Mouse (Mus musculus) forebrain, postnatal 0 days (tissue): ENCODE measurements around the gene Gm10974. TPM values are rescaled to one million over a fixed set of nuclear protein-coding genes. Genes with fewer than 3 reads are reported as not detected.

ENCODE experiments used
- ATAC-seq: fragments of 200-750 bp; cut with Nextera tagmentation; 2 replicates; pipeline ENCODE4 v1.8.0; 2017; ENCODE audit warnings: mild to moderate bottlenecking, moderate library complexity
- DNase-seq: peaks from one replicate; pipeline ENCODE4 v3.0.0-alpha.2; 2015
- H3K27ac ChIP-seq: fragments of 300-500 bp; sonication (generic); 2 replicates; pipeline ENCODE4 v1.5.1; 2014; ENCODE audit warnings: low read depth, mild to moderate bottlenecking, antibody characterized with exemption, low read length, moderate library complexity, mixed read lengths
- H3K27me3 ChIP-seq: fragments of 300-500 bp; sonication (generic); 2 replicates; pipeline ENCODE4 v1.6.1; 2014; ENCODE audit warnings: mild to moderate bottlenecking, low read length, mixed read lengths; ENCODE audit not compliant: insufficient read depth
- H3K36me3 ChIP-seq: fragments of 300-500 bp; sonication (generic); 2 replicates; pipeline ENCODE4 v1.6.1; 2014; ENCODE audit warnings: mild to moderate bottlenecking, moderate library complexity; ENCODE audit not compliant: insufficient read depth
- H3K4me1 ChIP-seq: fragments of 300-500 bp; sonication (generic); 2 replicates; pipeline ENCODE4 v1.6.1; 2014; ENCODE audit warnings: antibody characterized with exemption; ENCODE audit not compliant: insufficient read depth
- H3K4me2 ChIP-seq: fragments of 300-500 bp; sonication (generic); 2 replicates; pipeline ENCODE4 v1.6.1; 2014; ENCODE audit warnings: low read depth, mild to moderate bottlenecking, moderate library complexity
- H3K4me3 ChIP-seq: fragments of 300-500 bp; sonication (generic); 2 replicates; pipeline ENCODE4 v1.5.1; 2014; ENCODE audit warnings: low read depth, low read length, mixed read lengths
- H3K9ac ChIP-seq: fragments of 300-500 bp; sonication (generic); 2 replicates; pipeline ENCODE4 v1.6.1; 2014; ENCODE audit warnings: mild to moderate bottlenecking
- H3K9me3 ChIP-seq: fragments of 300-500 bp; sonication (generic); 2 replicates; pipeline ENCODE4 v1.6.1; 2016; ENCODE audit warnings: low read length
- CTCF ChIP-seq: sonication (generic); IDR thresholded peaks from 2 replicates; pipeline ENCODE4 v1.5.1; 2016; ENCODE audit warnings: antibody characterized with exemption, control low read depth, low read depth
- WGBS: fragments of 180-500 bp; shearing (Covaris S2); extraction: QIAGEN DNeasy Blood & Tissue Kit; methylation state at CpG from one replicate; pipeline ENCODE4 v1.1.7; 2014; 5-methylcytosine and 5-hydroxymethylcytosine counted together
- polyA plus RNA-seq: library from polyadenylated mRNA; unstranded; fragments of >200 nt; fragmentation: Nextera tagmentation; extraction: Ambion mirVana; gene quantifications from 2 replicates; pipeline ENCODE4 v1.2.1, GENCODE M21; 2015
- total RNA-seq: library from RNA; depleted of rRNA; stranded (reverse); fragments of >200 nt; gene quantifications from 2 replicates; pipeline ENCODE4 v1.2.3, GENCODE M21; 2014

The Gm10974 gene
- total and polyA plus RNA-seq, 2 experiments from 2014 or later = not detected

DNA sequence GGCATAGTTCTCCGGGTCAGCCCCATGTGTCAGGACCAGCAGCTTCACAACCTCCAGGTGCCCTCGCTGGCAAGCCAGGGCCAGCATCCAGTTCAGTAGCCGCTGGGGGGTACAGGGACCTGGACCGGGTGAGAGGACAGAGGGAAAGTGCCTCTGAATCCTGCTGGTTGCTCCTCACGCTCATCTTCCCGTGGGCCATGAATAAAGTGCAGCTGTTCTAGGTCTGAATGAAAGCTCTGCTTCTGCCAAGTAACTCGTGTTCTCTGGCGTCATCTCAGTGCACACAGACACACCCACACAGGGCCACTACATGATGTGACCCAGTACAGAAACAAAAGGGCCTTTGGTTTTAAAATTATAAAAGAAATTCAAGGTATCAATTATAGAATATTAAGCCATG lies 33.4 kb upstream of the Gm10974 start:
- 83% methylated on average over 8 of the region's 8 CpGs for WGBS
- ATAC-seq = no peak
- no peak for TF ChIP-seq CTCF

DNA sequence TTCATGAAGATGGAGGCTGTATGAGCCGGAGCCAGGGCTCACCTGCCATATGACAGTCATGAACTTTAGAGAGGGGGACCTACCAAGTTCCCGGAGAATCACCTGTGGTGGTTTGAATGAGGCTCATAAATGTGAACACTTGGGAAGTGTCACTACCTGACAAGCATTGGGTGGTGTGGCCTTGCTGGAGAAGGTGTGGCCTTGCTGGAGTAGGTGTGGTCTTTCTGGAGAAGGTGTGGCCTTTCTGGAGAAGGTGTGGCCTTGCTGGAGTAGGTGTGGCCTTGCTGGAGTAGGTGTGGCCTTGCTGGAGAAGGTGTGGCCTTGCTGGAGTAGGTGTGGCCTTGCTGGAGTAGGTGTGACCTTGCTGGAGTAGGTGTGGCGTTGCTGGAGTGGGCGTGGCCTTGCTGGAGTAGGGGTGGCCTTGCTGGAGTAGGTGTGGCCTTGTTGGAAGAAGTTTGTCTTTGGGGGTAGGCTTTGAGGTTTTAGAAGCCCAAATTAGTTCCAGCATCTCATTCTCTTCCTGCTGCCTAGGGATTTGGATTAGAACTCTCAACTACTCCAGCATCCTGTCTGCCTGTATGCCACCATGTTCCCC lies 31.7 kb upstream of the Gm10974 start:
- Histone ChIP-seq H3K36me3 (no peaks in the 10 kb centered on the region), H3K27me3 (no peaks in the 10 kb centered on the region), H3K4me2 (no peak overlapping the region), H3K9me3 (no peaks in the 10 kb centered on the region), H3K27ac (no peak overlapping the region), H3K4me3 (no peak overlapping the region), H3K4me1 (no peaks in the 10 kb centered on the region), H3K9ac (no peak overlapping the region)
- DNase-seq = no peak
- no peak for ATAC-seq
- 90% methylated on average over 4 of the region's 4 CpGs for WGBS
- no peak for TF ChIP-seq CTCF

More for the DNA sequence above, 33.4 kb upstream of the Gm10974 start:
- H3K27ac ChIP-seq = no peak overlapping the region
- H3K27me3 ChIP-seq = no peaks in the 10 kb centered on the region
- no peaks in the 10 kb centered on the region for H3K4me1 ChIP-seq
- no peak overlapping the region for H3K9ac ChIP-seq
- DNase-seq = no peak
- H3K9me3 ChIP-seq = no peaks in the 10 kb centered on the region
- H3K36me3 ChIP-seq = no peaks in the 10 kb centered on the region
- no peak overlapping the region for H3K4me3 ChIP-seq
- H3K4me2 ChIP-seq = no peak overlapping the region

DNA sequence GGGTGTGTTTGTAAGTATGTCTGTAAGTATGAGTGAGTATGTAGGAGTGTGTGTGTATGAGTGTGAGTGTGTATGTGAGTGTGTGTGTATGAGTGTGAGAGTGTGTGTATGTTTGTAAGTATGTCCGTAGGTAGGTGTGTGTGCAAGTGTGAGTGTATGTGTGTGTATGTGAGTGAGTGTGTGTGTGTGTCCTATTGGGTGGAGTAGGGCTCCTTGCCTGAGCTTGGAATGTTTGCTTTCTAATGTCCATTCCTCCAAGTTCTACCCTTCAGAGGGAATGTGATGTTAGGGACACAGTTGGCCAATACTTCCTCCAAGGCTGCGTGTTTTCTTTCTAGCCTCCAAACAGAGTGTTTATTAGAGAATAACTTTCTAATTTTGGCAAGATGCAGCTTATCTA lies 28.8 kb upstream of the Gm10974 start:
- no peaks in the 10 kb centered on the region for H3K4me1 ChIP-seq
- H3K9ac ChIP-seq = no peak overlapping the region
- no peaks in the 10 kb centered on the region for H3K27me3 ChIP-seq
- H3K4me2 ChIP-seq = no peak overlapping the region
- WGBS = 93% methylated on average over 2 of the region's 2 CpGs
- H3K9me3 ChIP-seq = no peaks in the 10 kb centered on the region
- no peak for ATAC-seq
- no peak for DNase-seq
- TF ChIP-seq CTCF = no peak
- no peak overlapping the region for H3K27ac ChIP-seq
- H3K4me3 ChIP-seq = no peak overlapping the region
- no peaks in the 10 kb centered on the region for H3K36me3 ChIP-seq

DNA sequence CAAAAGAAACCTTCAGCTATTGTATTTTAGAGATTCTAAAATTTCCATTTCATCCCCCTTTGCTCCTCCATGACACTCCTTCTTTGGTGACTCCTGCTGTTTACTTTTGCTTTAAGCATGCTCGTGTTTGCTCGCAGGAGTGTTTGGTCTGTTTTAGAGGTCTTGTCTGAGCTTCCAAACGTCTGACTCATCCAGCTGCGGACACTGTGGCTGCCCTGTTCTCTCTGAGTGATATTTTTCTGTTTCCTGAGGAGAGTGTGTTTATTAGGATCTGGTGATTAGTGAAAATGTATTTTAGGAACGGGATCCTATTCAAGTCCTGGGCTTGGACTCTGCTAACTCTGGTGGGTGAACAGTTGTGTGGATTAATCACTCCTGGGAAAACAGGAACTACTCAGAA lies 26.1 kb upstream of the Gm10974 start:
- no peak overlapping the region for H3K4me3 ChIP-seq
- 50% methylated on average over 5 of the region's 5 CpGs for WGBS
- no peak overlapping the region for H3K27ac ChIP-seq
- no peaks in the 10 kb centered on the region for H3K4me1 ChIP-seq
- no peak overlapping the region for H3K4me2 ChIP-seq
- H3K9ac ChIP-seq = no peak overlapping the region
- H3K36me3 ChIP-seq = no peaks in the 10 kb centered on the region
- ATAC-seq (no peak), DNase-seq (no peak)
- no peaks in the 10 kb centered on the region for H3K27me3 ChIP-seq
- no peaks in the 10 kb centered on the region for H3K9me3 ChIP-seq
- TF ChIP-seq CTCF = no peak

DNA sequence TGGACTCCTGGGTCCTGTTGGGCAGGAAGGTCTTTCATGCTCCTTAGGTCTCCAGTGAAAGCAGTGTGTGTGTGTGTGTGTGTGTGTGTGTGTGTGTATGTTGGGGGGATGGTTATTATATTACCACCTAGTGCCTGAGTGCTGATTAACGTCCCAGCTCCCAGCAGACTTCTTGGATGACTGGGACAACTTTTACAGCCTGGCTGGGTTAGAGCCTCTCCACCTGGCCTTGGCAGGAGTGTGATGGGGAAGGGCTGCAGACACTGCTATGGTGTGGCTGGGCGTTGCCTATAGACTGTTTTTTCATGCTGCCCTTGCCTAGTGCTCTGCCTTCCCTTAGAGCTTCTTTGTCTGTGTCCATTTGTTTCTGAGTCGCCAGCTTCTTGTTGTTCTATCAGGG lies 25.7 kb upstream of the Gm10974 start:
- H3K9me3 ChIP-seq = no peaks in the 10 kb centered on the region
- no peaks in the 10 kb centered on the region for H3K36me3 ChIP-seq
- no peaks in the 10 kb centered on the region for H3K27me3 ChIP-seq
- H3K27ac ChIP-seq = no peak overlapping the region
- no peak for TF ChIP-seq CTCF
- DNase-seq (no peak), ATAC-seq (no peak)
- H3K4me2 ChIP-seq = no peak overlapping the region
- WGBS = 55% methylated on average over 3 of the region's 3 CpGs
- no peak overlapping the region for H3K9ac ChIP-seq
- no peak overlapping the region for H3K4me3 ChIP-seq
- H3K4me1 ChIP-seq = no peaks in the 10 kb centered on the region

DNA sequence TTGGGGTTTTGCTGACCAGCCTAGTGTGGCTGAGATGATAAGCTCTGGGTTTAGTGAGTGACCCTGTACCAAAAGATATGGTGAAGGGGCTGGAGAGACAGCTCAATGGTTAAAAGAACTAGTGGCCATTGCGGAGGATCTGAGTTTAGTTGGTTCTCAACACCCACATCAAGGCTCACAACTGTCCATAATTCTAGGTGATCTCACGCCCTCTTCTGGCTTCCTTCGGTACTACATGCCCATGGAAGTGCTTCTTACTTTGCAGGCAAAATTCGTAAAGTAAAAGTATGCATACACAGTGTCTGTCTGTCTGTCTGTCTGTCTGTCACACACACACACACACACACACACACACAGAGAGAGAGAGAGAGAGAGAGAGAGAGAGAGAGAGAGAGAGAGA lies 23.4 kb upstream of the Gm10974 start:
- Histone ChIP-seq H3K4me3 (no peak overlapping the region), H3K27me3 (no peaks in the 10 kb centered on the region), H3K27ac (no peak overlapping the region), H3K4me2 (no peak overlapping the region), H3K9ac (no peak overlapping the region), H3K9me3 (no peaks in the 10 kb centered on the region), H3K4me1 (no peaks in the 10 kb centered on the region), H3K36me3 (no peaks in the 10 kb centered on the region)
- peak; percentile 66 for TF ChIP-seq CTCF
- ATAC-seq (no peak), DNase-seq (peak; percentile 25)
- WGBS = 33% methylated on average over 4 of the region's 4 CpGs

DNA sequence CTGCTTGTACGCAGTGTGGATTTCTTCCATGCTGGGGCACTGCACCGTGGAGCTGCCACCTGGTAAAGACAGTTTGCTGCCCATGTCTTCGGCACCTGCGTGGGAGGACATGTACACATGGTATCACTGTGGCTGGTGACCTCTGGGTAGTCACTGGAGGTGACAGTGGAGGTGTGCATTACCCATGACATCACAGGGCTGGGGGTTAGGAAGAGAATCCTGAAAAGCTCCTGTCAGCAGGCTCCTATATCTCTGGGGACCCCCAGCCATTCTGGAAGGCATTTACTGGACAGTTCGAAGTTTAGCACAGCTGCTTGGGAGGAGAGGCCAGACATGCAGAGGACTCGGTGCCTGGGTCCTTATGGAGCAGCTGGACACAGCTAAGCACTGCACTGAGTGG lies 22.9 kb upstream of the Gm10974 start:
- ATAC-seq = no peak
- TF ChIP-seq CTCF = no peak
- Histone ChIP-seq H3K27me3 (no peaks in the 10 kb centered on the region), H3K4me2 (no peak overlapping the region), H3K27ac (no peak overlapping the region), H3K4me1 (no peaks in the 10 kb centered on the region), H3K36me3 (no peaks in the 10 kb centered on the region), H3K9me3 (no peaks in the 10 kb centered on the region), H3K9ac (no peak overlapping the region), H3K4me3 (no peak overlapping the region)
- DNase-seq = no peak
- 76% methylated on average over 6 of the region's 6 CpGs for WGBS
